Mouse (Mus musculus) thymus, postnatal 0 days (tissue): ENCODE measurements at regions not wholly inside any gene's neighbourhood (a gene's known extent, or its start where the extent isn't known, plus 50 kb on each side); places are given as distances from the start of the nearest gene placed in this dataset.
"Not testable (repeated sequence)": the region's sequence is repeated elsewhere in the genome, so short reads cannot be mapped to it uniquely, and the experiment has no call there.

Source experiments
- DNase-seq: peaks from one replicate; pipeline ENCODE4 v3.0.0-alpha.2; 2015; ENCODE audit warnings: low spot score

GRCm38 (mm10) chr10:86636953-86637376 lies 68.3 kb downstream of the Hsp90b1 start:
- DNase-seq, result peak; percentile 91

GRCm38 (mm10) chr10:86636515-86636914 lies 68.8 kb downstream of the Hsp90b1 start:
- DNase-seq, result not testable (repeated sequence)

- not testable (repeated sequence) for DNase-seq
Measured at GRCm38 (mm10) chr10:86626734-86627133, 78.6 kb downstream of the Hsp90b1 start.

- not testable (repeated sequence) for DNase-seq
Measured at GRCm38 (mm10) chr10:86617958-86618664, 87.2 kb downstream of the Hsp90b1 start.

GRCm38 (mm10) chr10:86612341-86612740 lies 93.0 kb downstream of the Hsp90b1 start:
- DNase-seq, result not testable (repeated sequence)

- DNase-seq, result not testable (repeated sequence)
Measured at GRCm38 (mm10) chr10:86610027-86610426, 95.3 kb downstream of the Hsp90b1 start.

- not testable (repeated sequence) for DNase-seq
Measured at GRCm38 (mm10) chr10:86600843-86601242, 102.1 kb upstream of the Syn3 start.

- DNase-seq, result not testable (repeated sequence)
Measured at GRCm38 (mm10) chr10:86599991-86600390, 101.3 kb upstream of the Syn3 start.

GRCm38 (mm10) chr10:86590211-86590610 lies 91.5 kb upstream of the Syn3 start:
- not testable (repeated sequence) for DNase-seq

GRCm38 (mm10) chr10:86566875-86567274 lies 68.2 kb upstream of the Syn3 start:
- DNase-seq, result not testable (repeated sequence)

- no peak for DNase-seq
Measured at GRCm38 (mm10) chr10:86555843-86556242, 57.1 kb upstream of the Syn3 start.
